Mouse (Mus musculus): ENCODE measurements around the gene Nwd1. TPM values are rescaled to one million over a fixed set of nuclear protein-coding genes. Genes with fewer than 3 reads are reported as not detected.
"Not testable (repeated sequence)": the region's sequence is repeated elsewhere in the genome, so short reads cannot be mapped to it uniquely, and the experiment has no call there.

Gene Nwd1
- polyA plus RNA-seq, 1 experiment, result 25.2 TPM

DNA sequence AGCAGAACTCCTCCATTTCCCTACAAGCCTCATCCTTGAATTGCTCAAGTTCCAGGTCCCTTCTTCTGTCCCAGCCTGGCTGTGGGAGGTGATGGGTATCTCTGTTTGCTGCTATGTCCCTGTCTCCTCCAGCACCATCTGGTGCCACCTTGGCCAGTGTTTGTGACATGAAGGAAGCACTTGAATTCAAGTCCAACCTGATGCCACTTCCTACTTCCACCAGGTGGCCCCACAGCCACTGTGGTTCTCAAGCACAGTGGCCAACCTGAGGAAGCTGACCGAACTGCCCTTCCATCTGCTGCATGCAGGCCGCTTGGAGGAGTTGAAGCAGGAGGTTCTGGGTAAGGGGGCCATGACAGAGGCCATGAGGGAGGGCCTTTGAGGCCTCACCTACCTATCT, 27.7 kb downstream of the Nwd1 start:
- TF ChIP-seq POLR2A (IDR thresholded peaks at IDR 0.05; ENCODE audit: control insufficient read depth, extremely low read depth, insufficient read depth, low read length, poor library complexity) (no peak), CTCF (IDR thresholded peaks at IDR 0.05; ENCODE audit: borderline replicate concordance, control insufficient read depth, extremely low read depth, insufficient read depth, low read length, poor library complexity) (peak; percentile 55; the same call in 1 of the 2 replicates)
- WGBS, result 96% methylated on average over 2 of the region's 2 CpGs

DNA sequence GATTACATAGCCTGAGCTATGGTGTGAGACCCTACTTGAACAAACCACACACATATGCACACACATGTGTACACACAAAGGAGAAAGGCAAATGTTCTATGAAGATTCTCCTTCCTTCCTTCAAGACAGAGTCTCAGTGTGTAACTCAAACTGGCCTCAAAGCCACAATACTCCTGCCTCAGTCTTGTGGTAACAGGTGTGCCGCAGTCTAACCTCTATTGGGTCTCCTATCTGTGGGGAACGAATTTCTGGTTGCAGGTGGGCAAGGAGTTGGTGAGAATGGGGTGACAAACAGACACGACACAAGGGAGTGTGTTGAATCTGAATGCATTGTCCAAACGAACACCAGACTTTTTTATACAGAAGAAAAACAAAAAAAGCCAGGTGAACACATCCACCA, 29.9 kb downstream of the Nwd1 start:
- peak; percentile 59 for DNase-seq
- TF ChIP-seq CTCF (IDR thresholded peaks at IDR 0.05; ENCODE audit: borderline replicate concordance, control insufficient read depth, extremely low read depth, insufficient read depth, low read length, poor library complexity) (no peak), POLR2A (IDR thresholded peaks at IDR 0.05; ENCODE audit: control insufficient read depth, extremely low read depth, insufficient read depth, low read length, poor library complexity) (no peak)
- 7% methylated on average over 4 of the region's 4 CpGs for WGBS
- Histone ChIP-seq H3K4me3 (ENCODE audit: control insufficient read depth, insufficient read depth, low read length) (no peak overlapping the region), H3K36me3 (ENCODE audit: control insufficient read depth, insufficient read depth, low read length) (no peaks in the 10 kb centered on the region), H3K27ac (ENCODE audit: control insufficient read depth, insufficient read depth, low read length) (peak overlapping the region; percentile 92; the same call in 1 of the 2 replicates), H3K4me1 (replicated peaks; ENCODE audit: control insufficient read depth, insufficient read depth, low read length) (peaks cover 43% of the 10 kb centered on the region), H3K27me3 (ENCODE audit: control insufficient read depth, insufficient read depth, low read length) (no peaks in the 10 kb centered on the region)

More for the DNA sequence above, 27.7 kb downstream of the Nwd1 start:
- Histone ChIP-seq H3K36me3 (ENCODE audit: control insufficient read depth, insufficient read depth, low read length) (no peaks in the 10 kb centered on the region), H3K27me3 (ENCODE audit: control insufficient read depth, insufficient read depth, low read length) (no peaks in the 10 kb centered on the region), H3K4me1 (replicated peaks; ENCODE audit: control insufficient read depth, insufficient read depth, low read length) (peaks cover 34% of the 10 kb centered on the region), H3K4me3 (ENCODE audit: control insufficient read depth, insufficient read depth, low read length) (no peak overlapping the region), H3K27ac (ENCODE audit: control insufficient read depth, insufficient read depth, low read length) (peak overlapping the region; percentile 8)
- DNase-seq, result no peak

DNA sequence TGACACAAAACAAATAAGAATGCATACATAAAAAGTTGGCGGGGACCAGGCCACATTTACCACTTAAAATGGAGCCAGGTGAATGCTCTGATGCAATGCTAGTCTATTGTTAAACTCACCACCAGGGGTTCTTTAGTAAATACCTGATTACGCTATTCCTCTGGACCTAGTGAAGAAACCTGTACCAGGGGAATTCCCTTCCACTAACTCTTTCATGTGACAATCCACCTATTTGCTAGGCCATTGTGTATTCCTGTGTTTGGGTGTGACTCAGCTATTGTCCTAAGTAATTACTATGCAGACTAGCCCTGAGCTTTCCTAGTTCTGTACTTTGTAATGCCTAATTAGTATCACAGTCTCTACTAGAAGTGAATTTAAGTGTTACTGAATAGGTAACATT, 30.3 kb downstream of the Nwd1 start:
- DNase-seq; H3K36me3 ChIP-seq (ENCODE audit: control insufficient read depth, insufficient read depth, low read length); H3K27ac ChIP-seq (ENCODE audit: control insufficient read depth, insufficient read depth, low read length); H3K27me3 ChIP-seq (ENCODE audit: control insufficient read depth, insufficient read depth, low read length); H3K4me3 ChIP-seq (ENCODE audit: control insufficient read depth, insufficient read depth, low read length): not testable (repeated sequence)
- 15% methylated on average over 2 of the region's 2 CpGs for WGBS
- peaks cover 44% of the 10 kb centered on the region for H3K4me1 ChIP-seq (replicated peaks; ENCODE audit: control insufficient read depth, insufficient read depth, low read length)

DNA sequence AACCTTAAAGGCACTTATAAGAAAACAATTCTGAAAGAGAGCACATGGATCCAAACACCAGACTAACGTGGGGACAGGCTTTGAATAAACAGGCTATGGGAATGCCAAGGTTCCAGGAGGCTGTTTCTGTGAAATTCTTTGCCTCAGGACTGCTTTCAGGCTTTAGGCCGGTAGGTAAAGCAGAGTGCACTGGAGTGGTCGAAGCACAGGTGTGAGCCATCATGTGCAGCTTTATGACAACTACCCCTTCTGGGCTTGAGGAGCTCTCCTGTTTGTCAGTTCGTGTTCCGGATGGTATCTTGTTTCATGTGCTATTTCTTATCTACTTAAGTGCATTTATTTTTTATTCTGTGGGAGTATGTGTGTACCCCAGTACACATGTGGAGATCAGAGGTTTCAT, 30.8 kb downstream of the Nwd1 start:
- Histone ChIP-seq H3K4me3 (ENCODE audit: control insufficient read depth, insufficient read depth, low read length) (no peak overlapping the region), H3K27me3 (ENCODE audit: control insufficient read depth, insufficient read depth, low read length) (no peaks in the 10 kb centered on the region), H3K27ac (ENCODE audit: control insufficient read depth, insufficient read depth, low read length) (peak overlapping the region; percentile 91), H3K36me3 (ENCODE audit: control insufficient read depth, insufficient read depth, low read length) (no peaks in the 10 kb centered on the region), H3K4me1 (replicated peaks; ENCODE audit: control insufficient read depth, insufficient read depth, low read length) (peaks cover 49% of the 10 kb centered on the region)
- DNase-seq, result no peak
- 34% methylated on average over 5 of the region's 5 CpGs for WGBS
- TF ChIP-seq CTCF (IDR thresholded peaks at IDR 0.05; ENCODE audit: borderline replicate concordance, control insufficient read depth, extremely low read depth, insufficient read depth, low read length, poor library complexity) (no peak), POLR2A (IDR thresholded peaks at IDR 0.05; ENCODE audit: control insufficient read depth, extremely low read depth, insufficient read depth, low read length, poor library complexity) (no peak)

DNA sequence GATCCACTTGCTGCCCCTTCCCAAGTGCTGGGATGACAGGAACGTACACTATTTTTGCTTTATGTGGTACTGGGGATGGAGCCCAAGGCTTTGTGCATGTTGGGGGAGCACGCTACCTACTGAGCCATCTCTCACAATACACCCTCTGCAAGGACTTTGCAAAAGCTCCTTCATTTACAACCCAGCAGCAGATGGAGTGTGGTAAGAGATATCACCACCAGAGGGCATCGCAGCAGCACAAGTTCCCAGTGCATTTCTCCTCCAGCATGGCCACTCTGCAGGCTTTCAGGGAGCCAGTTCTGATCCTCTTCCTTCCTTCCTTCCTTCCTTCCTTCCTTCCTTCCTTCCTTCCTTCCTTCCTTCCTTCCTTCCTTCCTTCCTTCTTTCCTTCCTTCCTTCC, 33.6 kb downstream of the Nwd1 start:
- WGBS, result 52% methylated on average over 3 of the region's 3 CpGs

DNA sequence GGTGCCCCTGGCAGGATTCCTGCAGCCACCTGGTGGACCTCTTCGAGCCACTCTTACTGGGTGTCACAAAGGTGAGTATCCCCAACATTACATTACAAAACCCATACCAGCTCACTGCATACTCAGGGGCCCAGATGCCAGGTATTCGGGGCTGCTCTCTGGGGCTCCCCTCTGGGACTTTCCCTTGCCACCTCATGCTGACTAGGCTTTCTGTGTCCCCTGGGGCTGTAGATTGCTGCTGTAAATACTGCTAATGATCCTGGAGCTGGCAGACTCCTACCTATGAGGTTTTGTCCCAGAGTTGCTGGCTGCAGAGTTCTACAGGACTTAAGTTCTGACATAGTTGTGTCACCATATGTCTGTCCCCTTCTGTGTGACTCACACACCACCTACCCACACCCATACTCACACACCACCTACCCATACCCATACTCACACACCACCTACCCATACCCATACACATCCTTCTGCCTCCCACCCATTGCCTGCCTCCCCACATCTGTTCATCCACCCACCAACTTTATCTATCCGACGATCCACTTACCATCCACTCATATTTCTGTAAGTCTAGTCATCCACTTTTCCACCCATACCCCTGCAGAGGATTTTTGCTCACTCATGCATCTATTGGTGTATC, 35.7 kb downstream of the Nwd1 start:
- 96% methylated on average over 4 of the region's 4 CpGs for WGBS
- H3K27me3 ChIP-seq (ENCODE audit: control insufficient read depth, insufficient read depth, low read length), result no peaks in the 10 kb centered on the region
- no peak for TF ChIP-seq POLR2A (IDR thresholded peaks at IDR 0.05; ENCODE audit: control insufficient read depth, extremely low read depth, insufficient read depth, low read length, poor library complexity)
- TF ChIP-seq CTCF (IDR thresholded peaks at IDR 0.05; ENCODE audit: borderline replicate concordance, control insufficient read depth, extremely low read depth, insufficient read depth, low read length, poor library complexity), result no peak
- peaks cover 36% of the 10 kb centered on the region for H3K4me1 ChIP-seq (replicated peaks; ENCODE audit: control insufficient read depth, insufficient read depth, low read length)
- H3K4me3 ChIP-seq (ENCODE audit: control insufficient read depth, insufficient read depth, low read length), result no peak overlapping the region
- peak overlapping the region; percentile 17; the same call in 1 of the 2 replicates for H3K27ac ChIP-seq (ENCODE audit: control insufficient read depth, insufficient read depth, low read length)
- no peak for DNase-seq
- H3K36me3 ChIP-seq (ENCODE audit: control insufficient read depth, insufficient read depth, low read length), result no peaks in the 10 kb centered on the region

More for the DNA sequence above, 33.6 kb downstream of the Nwd1 start:
- H3K4me1 ChIP-seq (replicated peaks; ENCODE audit: control insufficient read depth, insufficient read depth, low read length), result peaks cover 40% of the 10 kb centered on the region
- H3K27ac ChIP-seq (ENCODE audit: control insufficient read depth, insufficient read depth, low read length), result peak overlapping the region; percentile 0; the same call in 1 of the 2 replicates
- H3K4me3 ChIP-seq (ENCODE audit: control insufficient read depth, insufficient read depth, low read length), result no peak overlapping the region
- peak; percentile 74 for DNase-seq
- H3K27me3 ChIP-seq (ENCODE audit: control insufficient read depth, insufficient read depth, low read length), result no peaks in the 10 kb centered on the region
- peak; percentile 61; the same call in 1 of the 2 replicates for TF ChIP-seq CTCF (IDR thresholded peaks at IDR 0.05; ENCODE audit: borderline replicate concordance, control insufficient read depth, extremely low read depth, insufficient read depth, low read length, poor library complexity)
- TF ChIP-seq POLR2A (IDR thresholded peaks at IDR 0.05; ENCODE audit: control insufficient read depth, extremely low read depth, insufficient read depth, low read length, poor library complexity), result no peak
- no peaks in the 10 kb centered on the region for H3K36me3 ChIP-seq (ENCODE audit: control insufficient read depth, insufficient read depth, low read length)

Data from thymus, adult 2 months (tissue).